Comparison of ENCODE assay signal across 15 mouse cellular contexts in the genomic region with DNA sequence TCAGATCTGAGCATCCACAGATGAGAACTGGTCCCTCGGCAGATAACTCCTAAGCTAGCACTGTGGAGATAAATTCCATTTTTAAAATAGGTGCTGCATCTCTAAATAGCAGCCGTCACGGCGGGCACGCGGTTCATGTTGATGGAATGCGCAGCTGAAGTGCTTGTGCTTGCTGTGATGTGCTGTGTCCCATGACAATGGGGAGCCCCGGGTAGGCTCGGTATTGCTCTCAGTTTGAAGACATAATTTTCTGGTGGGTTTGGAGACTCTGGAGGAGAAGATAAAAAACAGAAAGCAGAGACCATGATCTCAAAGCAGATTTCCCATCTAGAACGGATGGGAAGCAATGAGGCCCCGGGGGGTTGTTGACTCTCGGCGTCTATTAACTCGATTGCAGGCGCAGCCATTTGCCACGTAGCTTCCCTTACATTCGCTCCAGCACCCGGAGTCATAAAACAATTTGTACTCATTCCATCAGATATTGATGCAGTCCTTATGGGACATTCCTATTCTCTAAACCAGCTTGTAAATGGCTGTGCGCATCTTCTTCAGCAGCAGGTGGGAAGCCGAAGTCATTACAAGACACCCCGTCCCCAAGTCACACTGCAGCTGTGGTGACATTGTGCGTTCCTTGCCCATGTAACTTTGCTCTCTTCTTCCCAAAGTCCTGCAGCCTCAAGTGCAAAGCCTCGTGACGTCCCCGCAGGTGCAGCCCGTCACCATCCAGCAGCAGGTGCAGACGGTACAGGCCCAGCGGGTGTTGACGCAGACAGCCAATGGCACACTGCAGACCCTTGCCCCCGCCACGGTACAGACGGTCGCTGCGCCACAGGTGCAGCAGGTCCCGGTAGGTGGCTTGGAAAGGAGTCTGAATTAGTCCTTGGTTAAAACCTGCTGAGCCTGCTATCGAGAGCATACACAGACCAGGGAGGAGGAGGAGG. TPM values are rescaled to one million over a fixed set of nuclear protein-coding genes. Genes with fewer than 3 reads are reported as not detected.
DNase-seq lines count a peak whose midpoint lies in the region; ATAC-seq lines count a peak whose summit lies in the region.
"Had no signal": no experiment of that assay in that cellular context is flagged by ENCODE, and none has a peak within 500 bp of the region (broad histone marks: within the 10 kb centered on the region; RNA-seq: fewer than 3 reads in every experiment).

No protein-coding gene starts in this region.

- no peak overlapping the region for H3K9ac ChIP-seq in hindbrain, embryonic 15.5 days
- H3K9ac ChIP-seq in hindbrain, embryonic 12.5 days: no peak overlapping the region
- no peak overlapping the region for H3K9ac ChIP-seq in heart, embryonic 16.5 days (ENCODE audit: low read length)
- no peak overlapping the region for H3K9ac ChIP-seq in neural tube, embryonic 14.5 days (replicated peaks; ENCODE audit: low read depth, low read length)
- H3K9ac ChIP-seq: liver, embryonic 14.5 days; stomach, embryonic 15.5 days had no signal

- DNase-seq in cerebellum, adult 11 months: peak; percentile 56
- no peak for DNase-seq in gastrocnemius, postnatal 4 days (ENCODE audit: low spot score in 2 of 2)
- DNase-seq in embryonic facial prominence, embryonic 10.5 days (ENCODE audit: low spot score): no peak
- DNase-seq: lung, postnatal 14 days had no signal

- no peaks in the 10 kb centered on the region for H3K27me3 ChIP-seq in hindbrain, embryonic 15.5 days
- H3K27me3 ChIP-seq in hindbrain, embryonic 12.5 days: no peaks in the 10 kb centered on the region
- H3K27me3 ChIP-seq in heart, embryonic 16.5 days (ENCODE audit: control insufficient read depth, insufficient read depth, low read length): no peaks in the 10 kb centered on the region
- H3K27me3 ChIP-seq in neural tube, embryonic 14.5 days (ENCODE audit: control insufficient read depth, insufficient read depth, low read length): no peaks in the 10 kb centered on the region
- no peaks in the 10 kb centered on the region for H3K27me3 ChIP-seq in embryonic facial prominence, embryonic 10.5 days (replicated peaks; ENCODE audit: low read depth, poor library complexity, severe bottlenecking)
- H3K27me3 ChIP-seq: CH12.LX; stomach, embryonic 15.5 days had no signal

- no peaks in the 10 kb centered on the region for H3K9me3 ChIP-seq in hindbrain, embryonic 15.5 days
- H3K9me3 ChIP-seq in hindbrain, embryonic 12.5 days (replicated peaks): no peaks in the 10 kb centered on the region
- no peaks in the 10 kb centered on the region for H3K9me3 ChIP-seq in heart, embryonic 16.5 days (replicated peaks; ENCODE audit: control insufficient read depth, low read length)
- H3K9me3 ChIP-seq in neural tube, embryonic 14.5 days (ENCODE audit: control insufficient read depth, low read length): no peaks in the 10 kb centered on the region
- H3K9me3 ChIP-seq in embryonic facial prominence, embryonic 10.5 days: no peaks in the 10 kb centered on the region
- H3K9me3 ChIP-seq: stomach, embryonic 15.5 days had no signal

- ATAC-seq in cerebellum, adult (ENCODE audit: insufficient number of reproducible peaks, low FRiP score, low TSS enrichment): no peak
- ATAC-seq in hindbrain, embryonic 15.5 days (ENCODE audit: low FRiP score, low read depth): peak; percentile 55; the same call in 1 of the 2 replicates
- ATAC-seq in hindbrain, embryonic 12.5 days (ENCODE audit: low FRiP score): no peak
- peak; percentile 56; the same call in 1 of the 2 replicates for ATAC-seq in heart, embryonic 16.5 days (replicated peaks; ENCODE audit: extremely low read depth, insufficient read depth, low FRiP score)
- peak; percentile 74 for ATAC-seq in neural tube, embryonic 14.5 days (ENCODE audit: low read depth)

- peaks cover 43% of the 10 kb centered on the region for H3K36me3 ChIP-seq in hindbrain, embryonic 15.5 days
- peaks cover 58% of the 10 kb centered on the region for H3K36me3 ChIP-seq in hindbrain, embryonic 12.5 days
- peaks cover 32% of the 10 kb centered on the region for H3K36me3 ChIP-seq in heart, embryonic 16.5 days (ENCODE audit: control insufficient read depth, insufficient read depth)
- peaks cover 26% of the 10 kb centered on the region for H3K36me3 ChIP-seq in neural tube, embryonic 14.5 days (ENCODE audit: control insufficient read depth, insufficient read depth, low read length)
- H3K36me3 ChIP-seq in embryonic facial prominence, embryonic 10.5 days (replicated peaks): peaks cover 65% of the 10 kb centered on the region

- 62% methylated on average over 36 of the region's 36 CpGs for WGBS in hindbrain, embryonic 15.5 days
- 82% methylated on average over 36 of the region's 36 CpGs for WGBS in hindbrain, embryonic 12.5 days
- WGBS in heart, embryonic 16.5 days: 75% methylated on average over 36 of the region's 36 CpGs
- WGBS in neural tube, embryonic 14.5 days: 30% methylated on average over 36 of the region's 36 CpGs
- 91% methylated on average over 36 of the region's 36 CpGs for WGBS in embryonic facial prominence, embryonic 10.5 days

- H3K4me2 ChIP-seq in hindbrain, embryonic 15.5 days: no peak overlapping the region
- H3K4me2 ChIP-seq in hindbrain, embryonic 12.5 days (replicated peaks): no peak overlapping the region
- H3K4me2 ChIP-seq in heart, embryonic 16.5 days (ENCODE audit: low read depth, low read length): no peak overlapping the region
- no peak overlapping the region for H3K4me2 ChIP-seq in neural tube, embryonic 14.5 days (ENCODE audit: low read depth, low read length)
- H3K4me2 ChIP-seq: midbrain, embryonic 11.5 days; stomach, embryonic 15.5 days had no signal

- peak overlapping the region; percentile 56 for H3K27ac ChIP-seq in hindbrain, embryonic 15.5 days (replicated peaks)
- H3K27ac ChIP-seq in hindbrain, embryonic 12.5 days: no peak overlapping the region
- peak overlapping the region; percentile 55 for H3K27ac ChIP-seq in heart, embryonic 16.5 days (ENCODE audit: low read length)
- peak overlapping the region; percentile 67 for H3K27ac ChIP-seq in neural tube, embryonic 14.5 days (ENCODE audit: low read depth, low read length)
- H3K27ac ChIP-seq in embryonic facial prominence, embryonic 10.5 days (replicated peaks): no peak overlapping the region
- H3K27ac ChIP-seq: heart, adult 2 months; liver, embryonic 14.5 days; stomach, embryonic 15.5 days had no signal

- H3K4me3 ChIP-seq in hindbrain, embryonic 15.5 days: no peak overlapping the region
- H3K4me3 ChIP-seq in hindbrain, embryonic 12.5 days: no peak overlapping the region
- no peak overlapping the region for H3K4me3 ChIP-seq in heart, embryonic 16.5 days (ENCODE audit: low read length)
- no peak overlapping the region for H3K4me3 ChIP-seq in neural tube, embryonic 14.5 days (ENCODE audit: low read depth, low read length)
- H3K4me3 ChIP-seq in embryonic facial prominence, embryonic 10.5 days: no peak overlapping the region
- H3K4me3 ChIP-seq: heart, adult 2 months; stomach, embryonic 15.5 days had no signal

- H3K4me1 ChIP-seq in hindbrain, embryonic 15.5 days (replicated peaks): peaks cover 51% of the 10 kb centered on the region
- H3K4me1 ChIP-seq in hindbrain, embryonic 12.5 days: peaks cover 25% of the 10 kb centered on the region
- H3K4me1 ChIP-seq in heart, embryonic 16.5 days (ENCODE audit: control insufficient read depth, insufficient read depth, low read length): peaks cover 42% of the 10 kb centered on the region
- peaks cover 40% of the 10 kb centered on the region for H3K4me1 ChIP-seq in neural tube, embryonic 14.5 days (ENCODE audit: control insufficient read depth, insufficient read depth, low read length)
- peaks cover 29% of the 10 kb centered on the region for H3K4me1 ChIP-seq in embryonic facial prominence, embryonic 10.5 days

RNA-seq across cellular contexts. Expression of a gene that starts 23.7 kb away (rescaled TPM):
- 204 and 209 TPM in 2 replicates for polyA plus RNA-seq in hindbrain, embryonic 15.5 days (2015; fragmentation: Nextera tagmentation; extraction: Ambion mirVana)
- 230 and 244 TPM in 2 replicates for polyA plus RNA-seq in hindbrain, embryonic 12.5 days (2016; fragmentation: Nextera tagmentation; extraction: Ambion mirVana)
- polyA plus RNA-seq in heart, embryonic 16.5 days (2015; fragmentation: Nextera tagmentation; extraction: Ambion mirVana): 91.6 and 92.0 TPM in 2 replicates
- polyA plus RNA-seq in neural tube, embryonic 14.5 days (2014; fragmentation: Nextera tagmentation; extraction: Ambion mirVana): 141 and 164 TPM in 2 replicates
- total RNA-seq in gastrocnemius, postnatal 4 days (2021): 10 to 100 TPM; 77.9 to 96.4 TPM
- polyA plus RNA-seq in embryonic facial prominence, embryonic 10.5 days (2016; fragmentation: Nextera tagmentation; extraction: Ambion mirVana): 172 and 192 TPM in 2 replicates

RNA-seq across cellular contexts. Expression of a gene that starts 41.9 kb away (rescaled TPM):
- polyA plus RNA-seq in hindbrain, embryonic 15.5 days (2015; fragmentation: Nextera tagmentation; extraction: Ambion mirVana): 2.9 and 4.6 TPM in 2 replicates
- 1.6 and 1.7 TPM in 2 replicates for polyA plus RNA-seq in hindbrain, embryonic 12.5 days (2016; fragmentation: Nextera tagmentation; extraction: Ambion mirVana)
- polyA plus RNA-seq in heart, embryonic 16.5 days (2015; fragmentation: Nextera tagmentation; extraction: Ambion mirVana): 0.15 and 0.32 TPM in 2 replicates
- 2.9 and 6.9 TPM in 2 replicates for polyA plus RNA-seq in neural tube, embryonic 14.5 days (2014; fragmentation: Nextera tagmentation; extraction: Ambion mirVana)
- under 1 TPM in 1 of 2 experiments, not detected in 1; 0.23 TPM for total RNA-seq in gastrocnemius, postnatal 4 days (2021)
- polyA plus RNA-seq in embryonic facial prominence, embryonic 10.5 days (2016; fragmentation: Nextera tagmentation; extraction: Ambion mirVana): 0.35 and 0.38 TPM in 2 replicates

RNA-seq across cellular contexts. Expression of a gene that starts 43.0 kb away (rescaled TPM):
- polyA plus RNA-seq in hindbrain, embryonic 15.5 days (2015; fragmentation: Nextera tagmentation; extraction: Ambion mirVana): 11.6 and 12.0 TPM in 2 replicates
- 17.0 and 17.1 TPM in 2 replicates for polyA plus RNA-seq in hindbrain, embryonic 12.5 days (2016; fragmentation: Nextera tagmentation; extraction: Ambion mirVana)
- 9.9 and 11.7 TPM in 2 replicates for polyA plus RNA-seq in heart, embryonic 16.5 days (2015; fragmentation: Nextera tagmentation; extraction: Ambion mirVana)
- polyA plus RNA-seq in neural tube, embryonic 14.5 days (2014; fragmentation: Nextera tagmentation; extraction: Ambion mirVana): 12.7 and 12.8 TPM in 2 replicates
- total RNA-seq in gastrocnemius, postnatal 4 days (2021): 10 to 100 TPM; 45.5 to 49.4 TPM
- 23.4 and 24.2 TPM in 2 replicates for polyA plus RNA-seq in embryonic facial prominence, embryonic 10.5 days (2016; fragmentation: Nextera tagmentation; extraction: Ambion mirVana)

RNA-seq across cellular contexts. Expression of a gene that starts 53.5 kb away (rescaled TPM):
- polyA plus RNA-seq in hindbrain, embryonic 15.5 days (2015; fragmentation: Nextera tagmentation; extraction: Ambion mirVana): 0.37 and 0.69 TPM in 2 replicates
- 0.18 and 0.34 TPM in 2 replicates for polyA plus RNA-seq in hindbrain, embryonic 12.5 days (2016; fragmentation: Nextera tagmentation; extraction: Ambion mirVana)
- 0.18 TPM in 1 of 2 replicates, not detected in the other for polyA plus RNA-seq in heart, embryonic 16.5 days (2015; fragmentation: Nextera tagmentation; extraction: Ambion mirVana)
- 0.32 and 1.4 TPM in 2 replicates for polyA plus RNA-seq in neural tube, embryonic 14.5 days (2014; fragmentation: Nextera tagmentation; extraction: Ambion mirVana)
- under 1 TPM in 1 of 2 experiments, not detected in 1; 0.66 TPM for total RNA-seq in gastrocnemius, postnatal 4 days (2021)
- polyA plus RNA-seq in embryonic facial prominence, embryonic 10.5 days (2016; fragmentation: Nextera tagmentation; extraction: Ambion mirVana): 0.10 and 0.75 TPM in 2 replicates
- polyA plus RNA-seq: limb, embryonic 11.5 days had no signal

Comparison
In these comparisons a context has a peak if more than half of its experiments do, and no peak if none do; other contexts are left out.
1. ATAC-seq: peak in hindbrain, embryonic 15.5 days (single experiment), heart, embryonic 16.5 days (single experiment) and neural tube, embryonic 14.5 days (single experiment); none in cerebellum, adult (single experiment) and hindbrain, embryonic 12.5 days (single experiment).
2. H3K27ac ChIP-seq: peak in hindbrain, embryonic 15.5 days (single experiment), heart, embryonic 16.5 days (single experiment) and neural tube, embryonic 14.5 days (single experiment); none in hindbrain, embryonic 12.5 days (single experiment) and embryonic facial prominence, embryonic 10.5 days (single experiment).